Mouse (Mus musculus): ENCODE results near the gene Cbx7.

- no peak for TF ChIP-seq CTCF (IDR thresholded peaks at IDR 0.05; ENCODE audit: extremely low read depth, insufficient read depth, insufficient read length, insufficient replicate concordance)
- TF ChIP-seq POLR2A (IDR thresholded peaks at IDR 0.05; ENCODE audit: low read depth, low read length), result no peak
Observed at GRCm38 (mm10) chr15:80000694-80001093, 29.8 kb upstream of the Cbx7 start.

All from spleen, adult 2 months (tissue).